Mouse (Mus musculus): Measurements from ENCODE around the gene Smpd3.

Smpd3 gene

DNA sequence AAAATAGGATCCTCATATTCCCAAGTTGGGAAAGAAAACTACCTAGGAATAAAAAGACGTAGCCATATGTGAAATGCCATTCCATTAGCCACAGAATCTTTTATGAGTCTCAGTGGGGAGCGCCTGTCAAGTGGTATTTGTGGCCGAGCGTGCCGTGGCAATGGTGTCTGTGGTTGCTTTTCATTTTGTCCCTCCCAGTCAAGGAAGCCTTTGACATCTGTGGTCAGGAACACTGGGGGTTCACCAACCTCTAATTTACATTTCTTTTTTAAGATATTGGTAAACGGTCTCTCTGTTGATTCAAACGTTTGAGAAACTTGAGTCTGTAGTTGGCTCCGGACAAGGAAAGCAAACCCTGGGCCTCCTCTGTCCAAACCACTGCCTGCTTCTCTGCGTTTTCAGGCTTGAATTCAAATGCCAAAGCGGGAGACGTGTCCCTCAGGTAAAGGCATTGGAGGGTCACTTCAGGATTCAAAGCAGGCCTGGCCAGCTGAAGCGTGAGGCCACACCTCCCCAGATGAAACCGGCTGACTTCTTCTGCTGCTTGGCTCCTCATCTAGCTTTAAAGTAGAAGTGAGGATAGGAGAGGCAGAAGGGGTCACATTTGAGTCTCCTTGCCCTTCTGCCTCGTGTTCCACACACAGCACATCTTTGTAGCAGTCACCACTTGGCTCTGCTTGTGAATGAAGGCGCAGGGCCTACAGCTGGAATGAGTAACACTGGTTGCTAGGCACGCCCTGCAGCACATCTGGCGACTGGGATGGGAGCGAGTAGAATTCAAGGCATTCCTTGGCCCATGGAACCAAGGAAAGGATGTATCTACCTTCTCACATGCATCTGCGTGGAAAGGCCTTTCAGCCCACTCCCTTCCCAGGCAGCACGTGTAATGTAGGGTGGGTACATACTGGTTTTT is 45.0 kb downstream of the Smpd3 start:
- DNase-seq (ENCODE audit: low read depth, low spot score), result peak; percentile 16

DNA sequence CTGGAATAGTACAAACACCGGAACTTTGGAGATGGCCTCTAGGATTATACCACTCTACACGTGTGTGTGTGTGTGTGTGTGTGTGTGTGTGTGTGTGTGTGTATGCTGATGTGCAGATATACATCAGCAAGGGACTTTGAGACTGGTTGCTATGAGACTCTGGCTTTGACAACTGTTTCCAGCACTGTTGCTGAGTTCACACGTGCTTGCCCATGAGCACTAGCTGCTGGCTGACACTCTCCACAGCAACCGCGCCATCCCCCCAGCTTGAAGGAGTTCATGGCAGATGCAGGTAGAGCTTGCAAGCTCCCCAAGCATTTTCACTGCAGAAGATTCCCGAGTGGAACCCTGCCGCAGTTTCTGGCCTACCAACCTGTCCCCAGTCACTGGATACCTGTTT is 48.3 kb downstream of the Smpd3 start:
- no peak for DNase-seq (ENCODE audit: low read depth, low spot score)

DNA sequence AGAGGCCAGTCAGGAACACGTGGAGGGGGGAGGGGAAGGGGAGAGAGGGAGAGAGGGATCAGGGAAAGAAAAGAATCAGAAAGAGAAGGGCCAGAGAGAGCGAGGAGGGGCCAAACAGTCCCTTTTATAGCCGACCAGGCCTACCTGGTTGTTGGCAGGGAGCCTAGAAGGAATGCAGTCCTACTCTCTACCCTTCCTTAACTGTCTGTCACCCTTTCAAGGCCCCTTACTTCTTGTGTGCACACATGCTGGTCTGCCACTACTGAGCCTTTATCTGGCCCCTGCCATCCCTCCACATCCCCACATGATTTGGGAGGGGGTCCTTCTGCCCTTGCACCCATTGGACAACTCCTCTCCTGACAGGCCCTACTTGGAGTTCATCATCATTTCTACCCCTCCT is 49.1 kb downstream of the Smpd3 start:
- no peak for DNase-seq (ENCODE audit: low read depth, low spot score)

DNA sequence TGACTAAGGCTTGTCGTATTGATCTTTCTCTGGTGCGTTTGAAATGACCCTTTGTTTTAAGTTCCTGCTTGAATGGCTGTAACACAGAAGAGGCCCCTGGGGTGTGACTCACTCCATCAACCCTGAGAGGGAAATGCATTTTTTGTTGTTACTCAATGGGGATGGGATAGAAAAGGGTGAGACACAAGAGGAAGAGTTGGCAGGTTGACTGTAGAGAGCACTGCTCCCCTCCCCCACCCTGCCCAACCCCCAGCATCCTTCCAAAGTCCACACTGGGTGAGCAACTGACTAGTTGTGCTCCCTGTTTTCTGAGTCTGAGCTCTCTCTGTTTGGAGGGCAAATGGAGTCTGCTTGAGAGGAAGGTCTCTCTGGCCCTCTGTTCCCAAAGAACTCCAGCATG is 50.3 kb downstream of the Smpd3 start:
- DNase-seq (ENCODE audit: low read depth, low spot score), result no peak

DNA sequence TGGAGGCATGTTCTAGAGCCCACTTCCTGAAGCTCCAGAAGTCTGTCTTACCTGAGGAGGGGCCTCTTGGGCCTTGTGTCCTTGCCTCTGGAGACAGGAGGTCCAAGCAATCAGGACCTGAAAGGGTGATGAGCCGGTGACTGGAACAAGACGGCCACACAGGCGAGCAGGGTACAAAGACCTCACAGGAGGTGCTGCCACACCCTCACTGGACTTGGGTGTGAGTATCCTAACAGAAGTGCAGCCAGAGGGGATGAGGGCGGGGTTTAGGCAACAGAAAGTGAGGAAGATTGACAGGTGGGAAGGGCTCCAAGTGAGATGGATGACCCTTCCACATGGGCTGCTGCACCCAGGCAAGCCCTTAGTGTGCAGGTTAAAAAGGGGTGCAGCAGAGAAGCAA is 56.9 kb downstream of the Smpd3 start:
- DNase-seq (ENCODE audit: low read depth, low spot score), result peak; percentile 53

DNA sequence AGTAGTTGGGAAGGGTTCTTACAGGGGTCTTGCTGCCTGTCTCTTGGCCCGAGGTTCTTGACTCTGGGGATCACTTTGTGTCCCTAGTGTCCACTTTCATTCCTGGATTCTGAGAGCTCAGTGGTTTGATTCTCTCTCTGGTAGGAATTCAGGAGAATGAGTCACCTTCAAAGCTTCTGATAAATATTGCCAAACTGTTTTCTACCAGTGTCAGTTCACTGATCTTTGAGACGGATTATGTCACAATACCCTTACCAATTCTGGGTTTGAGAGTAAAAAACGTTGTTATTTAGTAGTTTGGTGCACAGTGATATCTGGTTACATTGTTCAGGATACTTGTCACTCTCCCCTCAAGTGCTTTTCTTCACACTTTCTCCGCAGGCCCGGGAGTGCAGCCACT is 57.6 kb downstream of the Smpd3 start:
- no peak for DNase-seq (ENCODE audit: low read depth, low spot score)

DNA sequence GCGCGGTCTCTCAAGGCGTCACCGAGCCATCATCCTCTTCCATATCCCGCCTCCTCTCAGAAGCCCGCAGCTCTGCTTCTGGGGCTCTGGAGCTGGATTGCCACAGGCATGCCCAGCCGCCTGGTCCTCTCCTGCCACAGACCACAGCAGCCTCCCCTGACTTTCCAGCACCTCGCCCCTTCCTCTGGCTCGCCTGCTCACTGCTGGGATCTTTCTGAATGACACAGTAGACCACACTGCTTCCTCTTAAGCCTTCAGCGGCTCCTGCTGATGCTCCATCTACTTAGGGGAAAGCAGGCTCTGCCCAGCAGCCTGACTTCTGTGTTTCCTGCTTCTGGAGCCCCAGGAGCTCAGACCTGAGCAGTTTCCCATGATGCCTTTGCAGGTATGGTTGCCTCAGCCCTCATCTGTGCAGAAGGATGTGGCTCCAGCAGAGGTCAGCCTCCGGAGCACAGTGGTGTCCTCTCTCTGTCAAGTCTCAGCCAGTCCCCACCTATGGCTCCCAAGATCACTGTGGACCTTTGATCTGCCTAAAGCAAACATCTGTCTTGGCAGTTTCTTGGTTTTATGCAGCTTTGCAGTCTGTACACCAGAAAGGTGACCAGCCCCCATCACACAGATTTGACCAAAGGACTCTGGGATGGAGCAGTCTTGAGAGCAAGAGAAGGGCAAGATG is 59.3 kb downstream of the Smpd3 start:
- peak; percentile 20 for DNase-seq (ENCODE audit: low read depth, low spot score)

DNA sequence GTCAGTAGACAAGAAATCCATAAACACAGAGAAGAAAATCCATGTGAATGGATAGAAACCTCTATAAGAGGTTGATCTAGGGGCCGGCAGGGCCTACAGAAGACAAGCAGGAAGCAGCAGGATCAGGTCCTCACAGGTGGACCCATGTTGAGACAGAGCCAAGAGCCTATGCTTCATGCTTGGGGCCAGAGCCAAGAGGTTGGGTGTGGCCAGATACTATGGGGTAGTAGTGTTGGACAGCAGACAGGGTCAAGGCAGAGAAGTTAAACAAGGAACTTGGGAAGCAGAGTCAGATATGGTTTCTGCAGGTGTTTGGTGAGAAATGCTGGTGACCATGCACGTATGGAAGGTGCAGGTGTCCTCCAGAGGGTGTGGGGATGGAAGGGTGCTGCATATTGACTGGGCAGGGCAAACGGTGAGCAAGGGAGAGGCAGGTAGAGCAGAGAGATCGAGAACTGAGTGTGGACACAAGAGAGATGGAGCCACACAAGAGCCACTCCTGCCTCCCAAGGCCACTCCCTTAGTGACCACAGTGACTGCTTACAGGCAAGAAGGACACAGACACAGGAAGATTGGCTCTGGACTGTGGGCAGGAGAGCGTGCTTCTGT is 61.0 kb downstream of the Smpd3 start:
- no peak for DNase-seq (ENCODE audit: low read depth, low spot score)

DNA sequence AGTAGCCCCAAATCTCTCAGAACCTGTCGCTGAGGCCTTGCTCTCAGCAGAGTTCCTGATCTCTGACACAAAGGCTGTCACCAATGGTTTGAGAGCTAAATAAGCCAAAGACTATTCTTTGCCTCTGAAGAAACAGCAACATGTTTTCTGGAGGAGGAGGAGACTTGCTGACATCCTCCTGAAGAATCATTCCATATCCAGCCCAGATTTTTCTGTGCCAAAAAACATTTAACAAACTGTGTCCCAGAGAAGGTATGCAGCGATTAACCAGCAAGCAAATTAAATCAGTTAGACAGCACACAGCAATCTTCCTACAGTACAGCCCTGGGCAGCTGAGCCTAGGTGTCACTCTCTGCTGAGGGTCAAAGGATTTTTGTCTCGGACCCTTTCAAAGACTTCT is 64.3 kb downstream of the Smpd3 start:
- DNase-seq (ENCODE audit: low read depth, low spot score), result no peak

DNA sequence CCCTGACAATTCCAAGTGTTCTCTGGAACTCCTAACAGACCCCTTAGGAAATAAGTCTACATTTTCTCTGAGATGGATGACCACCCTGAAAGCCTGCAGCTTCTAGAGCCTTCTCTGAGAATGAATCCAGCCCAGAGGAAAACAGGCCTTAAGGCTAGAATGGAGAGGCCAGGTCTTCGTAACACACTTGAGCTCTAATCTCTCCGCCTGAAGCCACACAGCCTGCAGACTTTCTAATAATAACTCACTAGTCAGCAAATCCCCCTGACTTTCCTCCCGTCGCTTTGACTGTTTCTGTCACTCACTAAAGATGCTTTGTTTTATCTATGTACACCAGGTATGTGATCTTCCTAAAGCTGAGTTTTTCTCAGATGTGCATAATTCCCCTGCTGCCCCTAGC is 66.4 kb downstream of the Smpd3 start:
- no peak for DNase-seq (ENCODE audit: low read depth, low spot score)

DNA sequence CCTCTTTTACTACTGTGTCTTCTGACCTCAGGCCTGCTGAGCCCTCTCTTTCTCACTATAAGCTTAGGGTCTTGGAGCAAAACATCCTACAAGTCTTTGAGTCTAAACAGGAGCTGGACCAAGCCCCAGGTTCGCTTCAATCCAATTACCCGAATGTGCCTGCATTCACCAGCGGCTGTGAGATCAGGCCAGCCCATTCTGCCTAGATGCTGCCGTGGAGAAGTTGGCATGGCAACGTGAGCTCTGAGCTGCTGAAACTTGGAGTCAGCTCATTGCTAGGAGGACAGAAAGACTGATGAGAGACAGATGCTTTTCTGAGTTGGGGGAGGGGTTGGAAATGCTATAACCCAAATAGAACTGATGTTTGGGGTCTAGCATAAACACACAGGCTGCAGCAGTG is 67.0 kb downstream of the Smpd3 start:
- no peak for DNase-seq (ENCODE audit: low read depth, low spot score)

DNA sequence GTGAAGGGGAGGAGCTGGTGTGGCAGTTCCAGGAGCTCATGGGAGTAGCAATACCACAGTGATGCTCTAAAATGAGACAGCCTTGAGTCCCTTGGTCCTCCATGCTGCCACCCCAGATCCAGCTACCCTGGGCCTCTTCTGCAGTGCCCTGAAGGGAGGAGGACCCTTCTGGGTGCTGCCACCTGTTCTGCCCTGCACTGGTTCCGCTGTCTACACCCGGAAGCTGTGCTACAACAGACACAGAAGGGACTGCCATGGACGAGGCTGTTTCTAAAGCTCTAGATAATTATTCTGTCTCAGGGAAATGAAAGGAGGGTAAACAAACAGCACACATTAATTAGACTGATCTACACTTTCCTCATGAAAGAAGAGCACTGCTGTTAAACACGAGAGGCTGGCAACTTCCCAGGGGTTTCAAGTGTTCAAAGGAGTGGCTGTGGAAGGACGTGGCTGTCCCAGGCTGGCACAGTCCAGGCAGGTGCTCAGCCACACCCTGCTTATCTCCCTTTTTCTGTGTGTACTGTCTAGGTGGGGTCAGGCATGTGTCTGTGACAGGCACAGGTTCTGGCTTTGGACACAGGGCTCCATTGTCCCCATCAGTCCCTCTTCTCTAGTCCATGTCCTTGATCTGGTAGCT is 69.0 kb downstream of the Smpd3 start:
- DNase-seq (ENCODE audit: low read depth, low spot score), result no peak

DNA sequence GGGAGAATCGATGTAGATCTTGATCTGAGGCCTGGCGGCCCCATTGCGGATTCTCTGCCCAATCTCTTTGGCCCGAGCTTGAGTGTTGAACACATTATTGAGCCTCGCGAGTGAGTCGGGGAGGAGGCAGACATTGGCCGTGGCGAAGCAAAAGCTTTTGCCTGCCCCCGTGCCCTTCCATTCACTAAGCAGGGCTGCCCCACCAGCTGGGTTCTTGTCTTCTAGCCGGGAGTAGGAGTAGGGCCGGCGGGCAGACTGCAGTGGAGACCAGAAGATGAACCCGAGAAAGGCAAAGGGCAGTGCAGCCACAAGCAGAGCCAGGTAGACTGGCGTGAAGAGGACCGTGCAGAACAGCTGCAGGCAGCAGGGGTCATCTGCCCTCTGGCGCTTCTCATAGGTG is 72.4 kb downstream of the Smpd3 start:
- DNase-seq (ENCODE audit: low read depth, low spot score), result peak; percentile 28

DNA sequence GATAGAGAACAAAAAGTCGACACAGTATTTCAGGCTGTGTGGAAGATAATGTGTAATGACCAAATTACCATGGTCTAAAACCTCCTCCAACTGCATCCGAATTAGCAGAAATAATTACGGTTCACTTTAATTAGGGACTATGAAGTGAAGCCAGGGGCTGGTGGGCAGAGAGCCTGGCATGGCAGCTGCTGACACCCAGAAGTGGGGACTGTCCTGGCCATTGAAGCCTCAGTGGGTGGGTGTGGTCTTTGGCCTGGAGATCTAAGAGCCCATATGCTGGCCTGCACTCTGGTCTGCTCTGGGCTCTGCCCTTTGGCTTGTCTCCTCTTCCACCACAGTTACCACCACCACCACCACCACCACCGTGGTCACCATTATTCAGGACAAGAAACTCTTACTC is 73.9 kb downstream of the Smpd3 start:
- no peak for DNase-seq (ENCODE audit: low read depth, low spot score)

DNA sequence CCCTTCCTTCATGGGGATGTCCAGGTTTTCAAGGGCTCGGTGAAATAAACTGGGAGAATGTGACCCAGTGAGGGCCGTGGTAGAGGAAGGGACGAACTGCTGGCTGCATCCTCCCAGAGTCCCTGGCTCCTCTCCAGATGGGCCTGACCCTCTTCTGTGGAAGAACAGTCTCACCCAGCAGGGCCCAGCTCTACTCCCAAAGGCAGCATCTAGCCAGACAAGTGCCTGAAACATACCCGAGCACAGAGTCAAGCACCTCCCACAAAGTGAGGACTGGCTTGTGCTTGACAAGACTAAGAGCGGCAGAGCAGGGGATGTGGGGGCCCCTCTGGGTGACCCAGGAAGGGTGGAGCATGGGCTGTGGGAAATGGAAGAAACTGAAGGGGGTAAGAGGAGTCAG is 75.4 kb downstream of the Smpd3 start:
- no peak for DNase-seq (ENCODE audit: low read depth, low spot score)

DNA sequence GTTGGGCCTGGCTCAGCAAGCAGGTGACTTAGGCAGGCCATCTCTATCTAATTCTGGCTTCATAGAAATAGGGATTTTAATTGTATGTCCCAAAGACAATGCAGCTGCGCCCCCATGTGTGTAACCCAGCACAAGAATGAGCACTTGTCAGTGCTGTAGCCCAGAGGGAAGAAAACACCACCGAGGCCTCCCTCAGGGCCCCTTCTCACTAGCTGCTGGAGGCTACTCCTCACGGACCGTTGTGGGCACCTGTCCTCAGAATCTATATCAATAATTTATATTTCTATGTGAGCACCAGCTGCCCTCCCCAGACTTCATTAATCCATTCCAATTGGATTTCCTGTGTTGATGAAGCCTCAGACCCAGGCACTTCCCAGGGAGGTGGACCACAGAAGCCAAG is 76.9 kb downstream of the Smpd3 start:
- no peak for DNase-seq (ENCODE audit: low read depth, low spot score)

DNA sequence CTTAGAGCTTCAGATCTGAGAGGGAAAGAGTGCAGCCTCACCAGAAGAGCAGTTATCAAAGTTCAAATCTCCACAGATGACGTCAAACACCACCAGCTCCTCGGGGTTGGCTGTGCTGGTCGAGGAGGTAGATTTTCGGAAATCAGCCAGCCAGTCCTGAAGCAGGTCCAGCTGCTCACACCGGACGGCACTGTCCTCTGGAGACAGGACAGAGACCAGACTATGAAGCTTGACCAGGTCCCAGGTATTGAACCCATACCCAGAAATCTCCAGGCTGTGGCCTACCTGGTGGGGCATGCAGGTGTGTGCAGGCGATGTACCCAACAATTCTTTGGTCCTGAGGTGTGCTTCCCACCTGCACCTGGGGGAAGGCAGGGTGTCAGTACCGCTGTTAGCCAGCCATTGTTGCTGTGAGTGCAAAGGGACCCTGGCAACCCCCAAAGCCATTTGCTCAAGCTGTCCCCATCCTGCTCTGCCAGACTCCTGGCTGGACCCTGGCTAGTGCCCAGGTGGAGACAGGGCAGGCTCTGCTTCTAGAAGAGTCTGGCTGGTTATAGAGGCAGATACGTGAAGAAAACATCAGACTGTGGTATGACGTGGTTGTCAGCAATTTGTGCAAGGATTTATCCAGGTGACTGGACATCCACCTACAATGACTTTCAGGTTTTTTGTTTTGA is 78.1 kb downstream of the Smpd3 start:
- no peak for DNase-seq (ENCODE audit: low read depth, low spot score)

DNA sequence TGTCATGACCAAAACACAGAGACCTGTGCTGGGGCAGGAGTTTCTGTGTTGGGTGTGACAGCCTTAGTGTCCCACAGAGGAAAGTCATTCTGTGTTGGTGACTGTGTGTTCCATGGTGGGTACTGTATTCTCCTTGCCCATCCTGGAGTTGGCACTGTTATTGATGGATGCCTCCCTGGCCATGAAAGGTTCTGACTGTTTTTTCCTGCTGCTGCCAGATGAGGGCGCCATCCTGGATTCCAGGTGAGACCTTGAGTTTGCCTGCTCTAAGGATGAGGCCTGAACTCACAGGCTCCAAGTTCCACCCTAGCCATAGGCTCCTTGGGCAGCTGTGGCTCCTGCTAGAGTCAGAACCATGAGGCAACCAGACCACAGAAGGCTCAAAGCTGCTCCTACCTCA is 79.6 kb downstream of the Smpd3 start:
- peak; percentile 60 for DNase-seq (ENCODE audit: low read depth, low spot score)

DNA sequence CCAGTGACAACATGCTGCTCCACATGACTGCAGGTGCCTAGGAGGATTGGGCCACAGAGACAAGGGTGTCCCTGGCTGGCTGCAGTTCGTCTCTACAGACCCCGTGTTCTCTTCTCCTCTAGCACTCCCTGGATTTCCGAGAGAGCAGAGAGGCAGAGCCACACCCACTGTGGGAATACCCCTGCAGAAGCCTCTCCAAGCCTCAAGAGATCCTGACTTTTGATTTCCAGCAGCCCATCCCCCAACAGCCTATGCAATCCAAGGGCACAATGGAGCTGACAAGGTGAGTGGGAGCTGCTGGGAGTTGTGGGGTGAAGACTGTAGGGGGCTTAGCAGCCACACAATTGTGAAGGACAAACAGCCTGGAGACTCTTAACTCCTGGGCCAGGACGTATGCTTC is 87.6 kb downstream of the Smpd3 start:
- DNase-seq (ENCODE audit: low read depth, low spot score), result peak; percentile 52

DNA sequence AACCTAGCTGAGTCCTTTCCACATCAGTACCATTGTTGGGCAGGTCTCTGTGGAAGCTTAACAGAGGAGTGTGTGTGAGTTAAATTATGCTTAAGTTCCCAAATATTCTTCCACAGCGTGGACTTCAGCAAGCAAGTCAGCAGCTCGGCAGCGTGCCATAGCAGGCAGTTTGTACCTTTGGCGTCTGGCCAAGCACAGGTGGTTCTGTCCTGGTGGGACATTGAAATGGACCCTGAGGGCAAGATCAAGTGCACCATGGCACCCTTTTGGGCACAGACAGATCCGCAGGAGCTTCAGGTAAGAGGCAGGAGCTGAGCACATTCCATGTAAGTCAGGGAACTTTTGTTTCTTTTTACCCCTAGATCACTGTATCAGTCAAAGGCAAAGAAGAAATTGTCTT is 100.7 kb downstream of the Smpd3 start:
- DNase-seq (ENCODE audit: low read depth, low spot score), result no peak

DNA sequence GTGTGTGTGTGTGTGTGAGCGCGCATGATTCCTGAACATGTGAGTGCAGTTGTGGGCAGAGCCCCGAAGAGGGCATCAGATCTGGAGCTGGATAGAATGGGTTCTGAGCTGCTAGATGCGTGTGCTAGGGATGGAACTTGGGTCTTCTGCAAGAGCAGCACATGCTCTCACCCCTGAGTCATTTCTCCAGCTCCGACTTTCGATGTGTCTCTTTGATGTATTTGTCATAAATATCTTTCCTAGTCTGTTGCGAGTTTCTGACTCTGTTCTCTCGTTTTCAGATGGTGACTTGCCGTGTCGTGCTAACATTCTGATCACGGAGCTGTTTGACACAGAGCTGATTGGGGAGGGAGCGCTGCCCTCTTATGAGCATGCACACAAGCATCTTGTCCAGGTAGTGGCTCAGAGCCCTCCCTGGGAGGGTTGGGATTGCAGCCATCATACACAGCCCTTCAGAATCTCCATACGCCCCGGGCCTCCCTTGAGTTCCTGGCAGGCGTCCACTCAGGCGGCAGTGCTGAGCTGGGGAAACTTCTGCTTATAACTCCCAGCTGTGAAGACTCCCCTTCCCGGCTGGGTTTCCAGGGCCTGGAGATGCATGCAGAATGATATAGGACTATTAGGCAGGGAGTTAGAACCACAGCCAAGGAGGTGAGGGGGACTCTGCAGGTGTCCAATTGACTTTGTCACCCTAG is 103.1 kb downstream of the Smpd3 start:
- DNase-seq (ENCODE audit: low read depth, low spot score), result no peak

Data from ZHBTc4 (cell line).